Mouse (Mus musculus) embryo, embryonic 9.5 days (tissue): ENCODE results near the gene Pgbd5.

Experiments
- DNase-seq: peaks from one replicate; pipeline ENCODE4 v3.0.0-alpha.2; 2017; ENCODE audit errors: extremely low spot score

Pgbd5 gene

DNA sequence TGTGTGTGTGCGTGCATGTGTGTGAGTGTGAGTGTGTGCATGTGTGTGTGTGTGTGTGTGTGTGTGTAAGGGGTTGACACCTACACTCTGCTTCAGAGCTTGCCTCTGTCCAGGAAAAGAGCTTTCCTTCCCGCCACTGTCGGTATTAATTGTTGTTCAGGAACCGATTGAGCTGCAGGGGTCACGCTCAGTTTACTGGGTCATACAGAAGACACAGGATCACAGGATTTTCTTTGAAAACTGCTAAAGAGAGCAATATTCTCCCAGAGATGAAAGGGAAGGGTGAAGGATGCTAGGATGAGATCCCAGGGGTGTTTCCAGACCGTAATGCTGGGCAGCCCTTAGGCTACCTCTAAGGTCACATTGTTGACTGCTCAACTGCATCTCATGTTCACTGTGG, at the start of gene Pgbd5:
TSS of gene Pgbd5 (minus strand) at position 101 of the 400 bp plus-strand sequence.
- no peak for DNase-seq

DNA sequence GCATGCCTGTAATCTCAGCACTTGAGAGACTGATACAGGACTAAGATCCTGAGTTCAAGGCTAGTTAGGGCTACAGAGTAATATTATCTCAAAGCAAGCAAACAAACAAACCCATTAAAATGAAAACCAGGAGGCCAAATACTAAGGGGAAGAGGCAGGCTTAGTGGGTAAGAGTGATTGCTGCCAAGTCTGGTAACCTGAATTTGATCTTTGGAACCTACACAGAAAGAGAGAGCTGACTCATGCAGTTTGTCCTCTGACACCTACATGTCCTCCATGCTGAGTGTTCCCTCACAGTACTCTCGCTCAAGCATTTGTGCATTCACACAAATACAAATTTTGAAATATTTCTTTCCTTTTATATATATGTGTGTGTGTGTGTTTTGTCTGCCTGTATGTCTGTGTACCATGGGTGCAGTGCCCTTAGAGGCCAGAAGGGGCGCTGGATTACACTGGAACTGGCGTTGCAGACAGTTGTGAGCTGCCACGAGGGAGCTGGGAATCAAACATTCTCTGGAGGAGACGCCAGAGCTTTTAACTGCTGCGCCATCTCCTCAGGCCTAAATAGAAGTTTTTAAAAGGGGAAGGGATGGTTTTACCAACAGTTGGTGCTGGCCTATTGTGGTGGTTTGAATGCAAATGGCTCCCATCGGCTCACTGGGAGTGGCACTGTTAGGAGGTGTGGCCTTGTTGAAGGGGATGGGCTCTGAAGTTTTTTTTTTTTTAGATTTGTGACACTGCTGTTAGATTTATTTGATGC, 44.1 kb upstream of the Pgbd5 start:
- no peak for DNase-seq

DNA sequence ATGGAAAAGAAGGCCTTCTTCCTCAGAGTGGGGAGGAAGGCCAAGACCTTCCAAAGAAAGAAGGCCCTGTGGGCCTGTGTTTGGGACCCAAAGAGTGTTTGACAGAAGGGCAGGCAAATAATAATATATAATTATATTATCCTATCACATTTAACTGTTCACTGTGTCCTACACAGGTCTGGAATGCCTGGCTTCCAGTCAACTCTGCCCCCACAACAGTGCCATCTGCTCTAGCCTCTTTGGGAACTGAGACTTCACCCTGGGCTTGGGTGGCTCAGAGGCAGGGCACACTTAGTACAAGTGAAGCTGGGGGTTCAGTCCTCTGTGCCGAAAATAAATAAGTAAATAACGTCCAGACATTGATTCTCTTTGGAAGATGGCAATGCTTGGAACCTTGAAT, 43.3 kb upstream of the Pgbd5 start:
- no peak for DNase-seq

DNA sequence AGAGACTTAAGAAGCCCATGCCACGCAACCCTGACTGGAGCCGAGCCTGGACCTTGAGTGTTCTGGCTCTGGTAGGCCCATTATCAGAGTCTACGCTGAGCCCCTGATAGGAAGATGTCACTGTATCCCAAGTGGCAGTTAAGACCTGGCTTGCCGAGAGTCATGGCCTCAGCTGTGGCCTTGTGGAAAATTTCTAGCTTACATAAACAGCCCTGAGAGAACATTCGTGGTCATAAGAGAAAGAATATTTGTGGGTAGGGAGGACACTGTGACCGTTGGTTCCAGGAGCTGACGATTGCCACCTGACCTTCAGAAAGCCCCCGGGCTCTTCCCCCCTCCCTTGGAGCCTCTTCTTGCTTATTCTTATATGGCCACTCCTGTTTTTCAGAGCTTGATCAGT, 40.9 kb upstream of the Pgbd5 start:
- no peak for DNase-seq

DNA sequence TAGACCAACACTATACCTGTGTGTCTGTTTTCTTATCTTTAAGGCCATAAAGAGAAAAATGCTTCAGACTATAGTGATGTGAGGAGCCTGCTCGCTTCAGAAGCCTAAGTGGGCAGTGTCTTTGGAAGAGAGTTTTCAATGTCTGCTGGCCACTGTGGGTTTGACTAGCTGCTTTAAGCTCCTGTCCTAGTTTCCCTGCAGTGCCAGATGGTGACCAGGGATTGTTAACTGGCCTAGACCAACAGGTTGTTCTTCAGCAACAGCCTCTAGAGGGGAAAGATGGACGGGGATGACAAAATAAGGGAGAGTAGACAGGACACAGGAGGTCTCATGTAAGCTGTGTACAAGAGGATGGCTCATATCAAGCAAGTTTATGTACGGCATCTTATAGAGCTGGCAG, 39.8 kb upstream of the Pgbd5 start:
- no peak for DNase-seq

DNA sequence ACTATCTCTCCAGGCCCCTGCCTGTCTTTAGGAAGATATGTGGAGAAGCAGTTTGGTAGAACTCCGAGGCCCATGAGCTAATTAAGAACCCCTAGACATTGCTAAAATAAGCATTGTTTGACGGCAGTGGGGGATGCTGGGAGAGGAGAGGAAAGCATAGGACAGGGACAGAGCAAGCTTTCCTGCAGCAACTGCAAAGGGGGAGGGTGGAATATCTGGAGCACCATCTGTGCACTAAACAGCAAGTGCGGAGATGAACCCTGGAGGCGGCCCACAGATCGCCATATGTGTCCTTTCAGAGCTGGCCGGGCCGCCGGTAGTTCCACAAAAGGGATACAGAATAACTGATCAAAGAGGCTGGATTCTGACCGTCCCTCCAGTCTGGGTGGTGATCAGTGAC, 37.2 kb upstream of the Pgbd5 start:
- DNase-seq = no peak

DNA sequence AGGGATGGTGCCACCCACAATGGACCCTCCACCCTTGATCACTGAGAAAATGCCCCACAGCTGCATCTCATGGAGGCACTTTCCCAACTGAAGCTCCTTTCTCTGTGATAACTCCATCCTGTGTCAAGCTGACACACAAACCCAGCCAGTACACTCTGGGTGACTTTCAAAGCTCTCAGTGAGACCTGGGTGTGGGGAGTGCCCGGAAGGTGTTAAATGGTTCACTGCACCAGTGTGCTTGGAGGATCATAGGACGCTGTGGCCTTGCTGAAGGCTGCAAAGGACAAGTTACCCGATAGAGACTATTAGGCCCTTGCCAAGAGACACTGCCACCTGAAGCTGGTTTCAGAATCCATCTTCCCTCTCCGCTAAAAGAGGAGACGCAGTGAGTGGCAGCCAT, 36.2 kb upstream of the Pgbd5 start:
- no peak for DNase-seq

DNA sequence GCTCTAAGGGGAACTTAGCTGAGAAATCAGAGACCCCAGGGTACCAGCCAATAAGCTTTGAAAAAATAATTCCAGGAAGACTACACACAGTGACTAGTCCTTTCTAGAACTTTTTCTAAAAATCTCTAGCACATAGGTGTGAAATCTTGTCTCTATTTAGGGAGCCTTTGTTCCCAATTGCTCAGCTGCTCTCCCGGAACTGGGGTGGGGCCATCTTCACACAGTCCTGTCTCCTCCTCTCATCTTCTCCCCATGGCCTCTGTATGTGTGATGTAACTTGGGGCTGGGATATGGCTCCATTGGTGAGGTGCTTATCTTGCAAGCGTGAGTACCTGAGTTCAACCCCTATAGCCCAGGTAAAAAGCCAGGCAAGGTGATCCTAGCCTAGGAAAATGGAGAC, 25.2 kb upstream of the Pgbd5 start:
- no peak for DNase-seq

DNA sequence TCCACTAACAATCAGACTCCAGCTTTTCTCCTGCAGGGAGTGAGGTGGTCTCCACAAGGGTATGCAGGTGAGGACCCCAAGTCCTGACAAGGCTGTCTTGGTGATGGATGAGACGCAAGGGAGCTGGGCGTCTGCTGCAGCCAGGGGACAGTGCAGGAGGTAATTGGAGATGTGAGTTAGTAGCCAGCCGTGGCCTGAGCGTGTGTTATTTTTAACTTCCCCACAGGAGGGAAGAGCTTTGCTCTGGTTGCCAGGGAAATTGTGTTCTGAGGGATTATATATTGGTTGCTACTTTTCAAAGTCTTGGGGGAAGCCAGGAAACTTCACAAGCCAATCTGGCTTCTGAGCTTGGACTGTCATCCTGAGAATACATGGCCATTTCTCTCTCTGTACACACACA, 23.7 kb upstream of the Pgbd5 start:
- no peak for DNase-seq

DNA sequence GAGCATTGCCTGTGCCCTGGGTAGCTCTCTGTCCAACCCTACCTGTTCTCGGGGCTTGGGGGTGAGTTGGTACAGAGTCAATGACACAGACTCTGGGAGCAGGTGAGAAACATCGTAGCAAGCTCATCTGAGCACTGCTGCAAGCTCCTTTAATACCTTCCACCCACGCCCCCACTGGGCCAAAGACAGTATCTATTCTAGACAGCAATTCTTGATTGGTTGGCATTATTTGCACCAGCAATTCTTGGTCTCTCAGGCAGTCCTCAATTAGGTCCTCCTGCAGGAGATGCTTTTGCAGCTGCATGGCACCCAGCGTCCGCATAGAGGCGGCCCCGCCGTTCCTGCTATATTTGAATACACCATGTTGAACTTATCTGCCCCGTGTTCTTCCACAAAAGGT, 22.7 kb upstream of the Pgbd5 start:
- no peak for DNase-seq

DNA sequence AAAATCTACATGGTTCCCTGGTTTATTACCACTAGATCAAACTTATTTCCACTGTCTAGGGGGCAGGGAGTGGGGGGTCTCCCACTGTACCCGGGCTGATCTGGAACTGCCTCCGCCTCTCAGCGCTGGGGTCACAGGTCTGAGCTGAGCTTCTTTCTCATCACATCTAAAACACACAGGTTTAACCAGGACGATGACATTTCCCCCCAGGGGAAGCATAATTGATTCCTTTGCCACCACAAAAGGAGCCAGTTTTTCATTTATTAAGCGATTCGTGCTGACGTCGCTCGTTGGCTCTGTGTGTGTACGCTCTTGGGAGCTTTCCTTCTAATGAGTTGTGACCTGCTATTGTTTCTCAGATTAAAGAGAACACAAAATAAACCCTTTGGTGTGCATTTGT, 21.6 kb upstream of the Pgbd5 start:
- DNase-seq = no peak

DNA sequence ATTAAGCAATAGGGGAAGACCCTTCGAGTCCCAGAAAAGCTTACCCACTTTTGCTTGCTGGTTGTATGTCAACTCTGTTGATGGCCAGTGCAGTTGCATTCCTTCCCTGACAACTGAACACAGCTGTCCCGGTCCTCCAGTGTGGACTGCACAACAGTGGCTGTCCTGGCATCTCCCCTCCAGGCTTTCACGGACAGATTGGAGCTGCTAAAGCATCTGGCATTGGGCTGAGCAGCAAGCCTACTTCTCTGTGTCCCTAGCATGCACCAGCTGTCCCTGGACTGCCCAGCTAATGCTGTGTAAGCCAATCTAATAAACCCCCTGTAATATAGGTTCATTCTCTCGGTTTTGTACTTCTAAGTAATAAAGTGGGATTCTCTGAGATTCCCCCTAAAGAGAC, 21.2 kb upstream of the Pgbd5 start:
- DNase-seq = no peak

DNA sequence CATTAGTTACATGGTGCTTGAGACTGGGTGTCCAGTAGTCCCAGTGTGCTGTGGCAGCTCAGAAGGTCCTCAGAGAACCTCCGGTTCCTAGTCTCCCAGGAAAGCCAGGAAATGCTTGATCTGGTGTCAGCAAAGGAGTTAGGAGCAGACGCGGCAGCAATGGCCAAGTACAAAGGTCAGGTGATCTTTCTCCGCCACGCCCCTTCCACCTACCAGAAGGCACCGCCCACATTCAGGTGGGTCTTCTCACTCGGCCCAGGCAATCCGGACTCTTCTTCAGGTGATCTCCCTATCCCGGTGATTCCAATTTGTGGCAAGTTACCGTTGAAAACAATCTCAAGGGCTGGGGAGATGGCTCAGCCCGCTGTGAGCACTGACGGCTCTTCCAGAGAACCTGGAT, 20.2 kb upstream of the Pgbd5 start:
- DNase-seq = no peak

DNA sequence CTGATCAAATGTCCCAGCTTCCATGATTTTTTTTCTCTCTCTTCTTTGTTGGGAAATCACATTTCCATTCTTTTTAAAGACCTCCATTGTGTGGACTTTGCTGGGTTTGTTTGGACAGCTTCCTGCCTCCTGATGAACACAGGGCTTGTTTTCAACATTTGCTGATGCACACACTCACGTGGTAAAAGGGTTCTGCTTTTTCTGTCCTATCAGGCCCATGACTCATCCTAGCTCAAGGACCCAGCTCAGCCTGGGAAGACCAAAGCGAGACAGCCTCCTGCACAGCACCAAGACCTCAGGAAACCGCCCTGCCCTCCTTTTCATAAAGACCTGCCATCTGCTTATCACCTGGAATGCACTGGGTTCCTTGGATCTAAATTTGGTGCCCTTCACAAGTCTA, 15.9 kb upstream of the Pgbd5 start:
- no peak for DNase-seq

DNA sequence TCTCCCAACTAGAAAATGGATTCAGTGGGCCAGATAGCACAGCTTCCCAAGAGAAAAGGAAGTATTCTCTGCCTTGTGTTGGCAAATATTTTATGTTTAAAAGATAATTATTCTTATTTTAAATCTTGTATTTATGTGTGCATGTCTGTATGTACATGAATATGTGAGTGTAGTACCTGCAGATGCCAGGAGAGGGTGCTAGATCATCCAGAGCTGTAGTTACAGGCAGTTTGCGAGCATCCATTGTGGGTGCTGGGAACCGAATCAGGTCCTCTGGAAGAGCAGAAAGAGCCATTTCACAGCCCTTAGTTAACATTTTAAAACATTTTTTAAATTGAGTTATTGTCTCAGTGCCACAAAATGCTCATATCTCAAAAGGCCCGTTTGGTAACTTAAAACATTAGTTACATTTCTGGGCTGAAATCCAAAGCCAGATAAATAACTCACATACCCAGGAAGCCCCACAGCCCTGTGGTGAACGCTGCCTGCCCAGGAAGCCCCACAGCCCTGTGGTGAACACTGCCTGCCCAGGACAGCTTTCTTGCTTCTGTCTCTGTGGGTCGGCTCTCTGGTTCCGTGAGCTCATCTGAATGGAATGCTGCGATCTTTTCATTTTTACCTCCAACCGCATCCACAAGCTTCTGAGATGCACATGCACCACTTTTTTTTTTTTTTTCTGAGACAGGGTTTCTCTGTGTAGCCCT, 10.9 kb upstream of the Pgbd5 start:
- DNase-seq = no peak

DNA sequence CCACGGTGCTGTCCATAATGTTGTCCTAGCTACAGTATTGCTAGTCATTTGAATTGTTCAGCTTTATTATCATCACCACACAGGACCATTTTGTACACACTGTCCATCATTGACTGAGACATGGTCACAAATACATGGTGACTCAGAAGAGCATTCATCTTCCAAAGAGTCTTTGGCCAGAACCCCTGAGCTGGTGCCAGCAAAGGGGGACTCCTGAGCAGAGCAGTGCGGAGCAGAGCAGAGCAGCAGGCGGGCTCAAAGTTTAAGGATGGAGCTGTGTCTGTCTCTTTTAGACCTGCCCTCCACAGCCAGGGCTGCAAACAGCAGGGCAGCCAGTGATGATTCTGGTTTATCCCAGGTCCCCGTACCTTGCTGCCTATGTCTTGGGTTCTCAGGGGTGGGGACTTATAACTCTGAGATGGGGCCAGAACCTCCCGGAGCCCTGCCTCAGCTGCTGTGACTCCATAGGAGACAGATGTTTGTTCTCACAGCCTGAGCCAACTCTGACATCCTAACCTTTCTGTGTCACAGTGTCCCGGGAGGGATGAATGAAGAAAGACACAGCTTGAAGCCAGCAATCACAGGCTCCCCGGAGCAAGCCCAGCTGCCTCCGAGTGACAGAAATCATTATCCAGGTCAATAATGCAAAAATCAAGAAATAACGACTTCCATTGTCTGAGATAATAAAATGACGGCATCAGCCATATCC, 9.7 kb upstream of the Pgbd5 start:
- DNase-seq = no peak

DNA sequence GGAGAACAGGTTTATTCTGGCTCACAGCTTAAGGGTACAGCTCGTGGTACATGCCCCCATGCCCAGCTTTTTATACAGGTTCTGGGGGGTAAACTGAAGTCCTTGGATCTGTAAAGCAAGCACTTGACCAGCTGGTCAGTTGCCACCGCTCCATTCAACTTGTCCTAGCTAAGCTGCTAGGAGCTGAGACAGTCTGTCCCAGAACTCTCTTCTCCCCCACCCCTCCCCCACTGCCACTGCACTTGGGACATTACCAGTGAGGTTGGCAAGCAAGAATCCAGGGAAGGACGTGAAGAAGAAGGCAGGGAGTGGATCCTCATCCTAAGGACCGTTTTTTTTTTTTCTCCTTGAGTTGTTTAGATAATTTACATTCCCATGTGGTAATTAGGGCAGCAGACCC, 2.7 kb downstream of the Pgbd5 start:
- no peak for DNase-seq

DNA sequence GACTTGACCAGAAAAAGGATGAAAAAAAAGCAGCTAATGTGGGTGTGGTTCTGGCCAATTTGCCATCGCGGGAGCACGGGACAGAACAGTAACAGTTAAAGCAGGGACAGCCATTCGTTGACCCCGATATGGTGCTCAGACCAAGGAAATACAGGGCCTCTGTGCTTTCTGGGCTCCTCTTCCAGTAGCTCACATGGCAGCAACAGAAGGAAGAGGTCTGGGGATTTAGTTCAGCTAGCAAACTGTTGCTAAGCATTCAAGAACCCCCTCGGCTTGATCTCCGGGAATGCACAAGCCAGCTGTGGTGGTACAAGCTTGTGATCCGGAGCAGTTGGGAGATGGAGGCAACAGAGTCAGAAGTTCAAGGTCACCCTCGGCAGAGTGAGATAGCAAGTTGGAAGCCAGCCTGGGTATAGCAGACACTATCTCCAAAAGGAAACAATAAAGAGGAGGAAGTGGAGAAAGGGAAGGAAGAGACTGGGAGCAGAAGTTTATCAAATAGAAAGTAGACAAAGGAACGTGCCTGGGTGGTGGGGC, 3.7 kb downstream of the Pgbd5 start:
- no peak for DNase-seq

DNA sequence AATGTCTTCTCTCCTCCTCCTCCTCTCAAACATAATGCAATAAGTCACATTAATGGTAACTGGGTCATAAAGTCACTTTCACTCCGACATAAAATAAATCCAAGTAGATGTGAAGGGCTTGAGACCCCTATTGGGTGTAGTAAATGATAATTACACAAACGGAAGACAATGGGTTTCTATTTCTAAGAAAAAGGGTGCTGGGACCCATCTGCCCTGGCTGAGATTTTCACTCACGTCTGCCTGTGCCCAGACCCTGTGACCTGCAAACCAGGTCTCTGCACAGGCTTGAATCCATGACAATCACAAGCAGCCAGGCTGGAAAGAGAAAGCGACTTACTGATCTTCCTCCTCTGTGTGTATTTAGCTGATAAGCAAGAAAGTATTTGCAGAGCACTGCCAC, 4.3 kb downstream of the Pgbd5 start:
- no peak for DNase-seq

DNA sequence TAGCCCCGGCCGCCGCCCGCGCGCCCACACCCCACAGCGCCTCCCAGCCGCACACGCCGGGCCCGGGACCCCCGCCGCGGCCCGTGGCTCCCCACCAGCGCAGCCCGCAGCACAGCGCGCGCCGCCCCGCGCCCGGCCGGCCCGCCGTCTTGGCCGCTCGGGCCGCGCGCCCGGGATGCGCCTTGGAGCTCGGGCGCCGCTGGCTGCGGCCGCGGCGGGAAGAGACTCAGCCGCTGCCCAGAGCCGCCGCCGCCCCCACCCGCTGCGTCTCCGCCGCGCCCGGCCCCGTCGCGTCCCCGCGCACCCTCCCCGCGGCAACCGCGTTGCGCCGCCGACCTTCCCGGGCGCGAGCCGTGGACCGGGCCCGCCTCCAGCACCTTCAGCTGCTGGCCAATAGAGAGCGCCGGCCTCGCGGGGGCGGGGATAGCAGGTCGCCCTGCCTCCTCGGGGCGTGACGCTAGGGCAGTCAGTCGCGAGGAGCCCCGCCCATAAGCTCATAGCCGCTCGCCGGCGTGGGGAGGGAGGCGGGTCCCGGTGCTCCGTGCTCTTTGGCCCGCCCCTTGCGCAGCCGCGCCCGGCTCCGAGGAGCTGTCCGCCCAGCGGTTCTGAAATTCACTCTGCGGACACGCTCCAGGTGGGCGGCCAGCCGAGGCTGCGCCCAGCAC, 5.2 kb downstream of the Pgbd5 start:
- peak; percentile 96 for DNase-seq

DNA sequence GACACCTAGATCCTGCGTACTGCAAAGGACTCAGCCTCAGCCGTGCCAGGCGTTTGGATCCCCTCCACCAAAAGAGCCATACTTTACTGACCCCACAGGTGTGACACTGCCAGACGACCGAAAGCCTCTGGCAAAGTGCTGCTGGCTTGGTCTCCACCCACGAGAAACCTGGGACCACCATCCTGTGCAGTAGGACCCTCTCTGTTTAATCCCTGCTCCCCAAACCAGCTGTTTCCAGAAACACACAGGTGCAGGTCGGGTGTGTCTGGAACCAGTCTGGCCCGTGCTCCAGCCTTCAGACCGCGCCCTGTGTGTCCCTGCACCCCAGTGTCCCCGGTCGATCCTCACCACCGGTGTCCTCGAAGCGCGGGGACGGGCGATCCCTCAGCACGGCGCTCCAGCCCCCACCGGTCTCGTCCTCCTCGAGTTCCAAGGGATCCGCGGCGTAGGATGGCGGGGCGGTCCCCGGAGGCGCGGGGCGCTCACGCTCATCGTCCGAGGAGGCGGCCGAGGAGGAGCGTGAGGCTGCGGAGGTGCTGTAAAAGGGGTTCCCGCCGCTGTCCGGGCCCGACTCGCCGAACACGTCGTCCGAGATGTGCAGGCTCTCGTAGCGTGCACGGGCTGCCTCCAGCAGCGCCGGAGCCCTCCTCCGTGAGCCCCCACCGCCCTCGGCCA, 5.9 kb downstream of the Pgbd5 start:
- peak; percentile 42 for DNase-seq

DNA sequence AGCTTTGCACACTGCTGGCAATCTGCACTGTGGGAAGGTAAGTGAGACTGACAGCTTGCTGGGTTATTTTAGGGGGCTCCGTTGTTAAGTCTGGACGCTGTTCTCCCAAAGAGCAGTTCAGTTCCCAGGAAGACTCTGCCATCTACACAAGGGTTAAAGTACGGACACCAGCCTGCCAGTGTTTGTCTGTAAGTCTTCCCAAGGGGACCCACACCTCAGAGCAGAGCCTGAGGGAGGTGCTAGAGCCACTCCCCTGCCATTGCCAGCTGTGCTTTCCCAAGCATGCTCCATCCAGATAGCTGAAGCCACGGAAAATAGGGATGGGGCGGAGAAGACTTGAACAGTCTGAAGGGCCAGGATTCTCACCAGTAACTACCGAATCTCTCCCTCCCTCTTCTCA, 8.6 kb downstream of the Pgbd5 start:
- DNase-seq = no peak
